ENCODE assay signal across 22 mouse cellular contexts in genomic region chr17:63352634-63353195, GRCm38 (mm10).
DNase-seq lines count a peak whose midpoint lies in the region; ATAC-seq lines count a peak whose summit lies in the region.
"Had no signal": no experiment of that assay in that cellular context is flagged by ENCODE, and none has a peak within 500 bp of the region (broad histone marks: within the 10 kb centered on the region; RNA-seq: fewer than 3 reads in every experiment).

No protein-coding gene starts in this region.

- no peaks in the 10 kb centered on the region for H3K4me1 ChIP-seq in midbrain, embryonic 12.5 days
- H3K4me1 ChIP-seq in midbrain, embryonic 15.5 days = peaks cover 4% of the 10 kb centered on the region; the same call in 1 of the 2 replicates
- no peaks in the 10 kb centered on the region for H3K4me1 ChIP-seq in neural tube, embryonic 14.5 days (ENCODE audit: control insufficient read depth, insufficient read depth, low read length)
- no peaks in the 10 kb centered on the region for H3K4me1 ChIP-seq in neural tube, embryonic 15.5 days
- H3K4me1 ChIP-seq: embryonic facial prominence, embryonic 15.5 days; forebrain, embryonic 12.5 days; heart, embryonic 15.5 days; hindbrain, embryonic 10.5 days had no signal

- H3K9me3 ChIP-seq in midbrain, embryonic 12.5 days = no peaks in the 10 kb centered on the region
- H3K9me3 ChIP-seq in midbrain, embryonic 15.5 days = no peaks in the 10 kb centered on the region
- H3K9me3 ChIP-seq in neural tube, embryonic 14.5 days (ENCODE audit: control insufficient read depth, low read length) = no peaks in the 10 kb centered on the region
- no peaks in the 10 kb centered on the region for H3K9me3 ChIP-seq in neural tube, embryonic 15.5 days (replicated peaks)
- H3K9me3 ChIP-seq: embryonic facial prominence, embryonic 15.5 days; forebrain, embryonic 12.5 days; heart, embryonic 15.5 days; hindbrain, embryonic 10.5 days had no signal

- H3K36me3 ChIP-seq in midbrain, embryonic 12.5 days = peaks cover 9% of the 10 kb centered on the region
- H3K36me3 ChIP-seq in midbrain, embryonic 15.5 days (replicated peaks) = 0 out of 2 replicates have a peak, but pooled peaks cover 3% of the 10 kb centered on the region
- H3K36me3 ChIP-seq in neural tube, embryonic 14.5 days (ENCODE audit: control insufficient read depth, insufficient read depth, low read length) = no peaks in the 10 kb centered on the region
- no peaks in the 10 kb centered on the region for H3K36me3 ChIP-seq in neural tube, embryonic 15.5 days
- H3K36me3 ChIP-seq: embryonic facial prominence, embryonic 15.5 days; heart, embryonic 15.5 days; hindbrain, embryonic 10.5 days had no signal

- H3K27ac ChIP-seq in midbrain, embryonic 12.5 days (replicated peaks) = no peak overlapping the region
- no peak overlapping the region for H3K27ac ChIP-seq in midbrain, embryonic 15.5 days
- H3K27ac ChIP-seq in neural tube, embryonic 14.5 days (ENCODE audit: low read depth, low read length) = no peak overlapping the region
- H3K27ac ChIP-seq in neural tube, embryonic 15.5 days (replicated peaks) = no peak overlapping the region
- H3K27ac ChIP-seq: embryonic facial prominence, embryonic 15.5 days; forebrain, embryonic 12.5 days; heart, adult 2 months; heart, embryonic 15.5 days; hindbrain, embryonic 10.5 days had no signal

- WGBS in midbrain, embryonic 12.5 days = 90% methylated on average over 6 of the region's 6 CpGs
- 75% methylated on average over 6 of the region's 6 CpGs for WGBS in midbrain, embryonic 15.5 days
- 76% methylated on average over 6 of the region's 6 CpGs for WGBS in neural tube, embryonic 14.5 days
- WGBS in neural tube, embryonic 15.5 days = 71% methylated on average over 6 of the region's 6 CpGs

- peak; percentile 4 for DNase-seq in heart, adult 11 months
- no peak for DNase-seq in heart, postnatal 25 days (ENCODE audit: low spot score)
- DNase-seq: adrenal gland, adult 8-10 months; cerebellum, adult 11 months; cerebellum, adult 8-10 months; cerebellum, postnatal 14 days; embryo, embryonic 11 days; gastrocnemius, postnatal 10 days; heart, adult 2 months; heart, postnatal 14 days had no signal

- ATAC-seq in midbrain, embryonic 12.5 days (ENCODE audit: low FRiP score, low read depth) = peak; percentile 52; the same call in 1 of the 2 replicates
- ATAC-seq in midbrain, embryonic 15.5 days (replicated peaks) = no peak; the same call in 1 of the 2 replicates
- ATAC-seq in neural tube, embryonic 14.5 days (ENCODE audit: low read depth) = peak; percentile 63; the same call in 1 of the 2 replicates
- ATAC-seq in neural tube, embryonic 15.5 days (ENCODE audit: low FRiP score) = peak; percentile 41; the same call in 1 of the 2 replicates
- ATAC-seq: inflammation-experienced regulatory T-cells, adult 6 months; intestine, postnatal 0 days had no signal

- H3K4me2 ChIP-seq in midbrain, embryonic 12.5 days (replicated peaks) = no peak overlapping the region
- H3K4me2 ChIP-seq in midbrain, embryonic 15.5 days = no peak overlapping the region
- no peak overlapping the region for H3K4me2 ChIP-seq in neural tube, embryonic 14.5 days (ENCODE audit: low read depth, low read length)
- H3K4me2 ChIP-seq in neural tube, embryonic 15.5 days = no peak overlapping the region
- H3K4me2 ChIP-seq: embryonic facial prominence, embryonic 15.5 days; forebrain, embryonic 12.5 days; heart, embryonic 11.5 days; heart, embryonic 15.5 days had no signal

- no peaks in the 10 kb centered on the region for H3K27me3 ChIP-seq in midbrain, embryonic 12.5 days
- no peaks in the 10 kb centered on the region for H3K27me3 ChIP-seq in midbrain, embryonic 15.5 days (replicated peaks)
- H3K27me3 ChIP-seq in neural tube, embryonic 14.5 days (ENCODE audit: control insufficient read depth, insufficient read depth, low read length) = no peaks in the 10 kb centered on the region
- H3K27me3 ChIP-seq in neural tube, embryonic 15.5 days (replicated peaks) = no peaks in the 10 kb centered on the region
- H3K27me3 ChIP-seq: embryonic facial prominence, embryonic 15.5 days; forebrain, embryonic 12.5 days; heart, embryonic 15.5 days had no signal

- intact Hi-C loops in heart, postnatal 25 days (cut with DNase I) = no loop called here

- no peak overlapping the region for H3K9ac ChIP-seq in midbrain, embryonic 12.5 days (replicated peaks)
- no peak overlapping the region for H3K9ac ChIP-seq in midbrain, embryonic 15.5 days
- H3K9ac ChIP-seq in neural tube, embryonic 14.5 days (replicated peaks; ENCODE audit: low read depth, low read length) = no peak overlapping the region
- no peak overlapping the region for H3K9ac ChIP-seq in neural tube, embryonic 15.5 days (replicated peaks)
- H3K9ac ChIP-seq: embryonic facial prominence, embryonic 15.5 days; forebrain, embryonic 12.5 days; heart, embryonic 15.5 days had no signal

- H3K4me3 ChIP-seq in midbrain, embryonic 12.5 days = no peak overlapping the region
- H3K4me3 ChIP-seq in midbrain, embryonic 15.5 days = no peak overlapping the region
- no peak overlapping the region for H3K4me3 ChIP-seq in neural tube, embryonic 14.5 days (ENCODE audit: low read depth, low read length)
- no peak overlapping the region for H3K4me3 ChIP-seq in neural tube, embryonic 15.5 days (replicated peaks)
- H3K4me3 ChIP-seq: embryonic facial prominence, embryonic 15.5 days; erythroblast, embryonic 14.5 days; forebrain, embryonic 12.5 days; heart, adult 2 months; heart, embryonic 15.5 days; hindbrain, embryonic 10.5 days had no signal
